Mouse (Mus musculus) urinary bladder, adult 18-20 months (tissue): Measurements from ENCODE around the gene Rnft2.

ENCODE experiments used
- DNase-seq, 2 experiments: peaks; one replicate each; pipeline ENCODE4 v3.0.0; 2022; ENCODE audit warnings: low spot score in 2 of 2, mixed read lengths in 2 of 2

Gene Rnft2

DNA sequence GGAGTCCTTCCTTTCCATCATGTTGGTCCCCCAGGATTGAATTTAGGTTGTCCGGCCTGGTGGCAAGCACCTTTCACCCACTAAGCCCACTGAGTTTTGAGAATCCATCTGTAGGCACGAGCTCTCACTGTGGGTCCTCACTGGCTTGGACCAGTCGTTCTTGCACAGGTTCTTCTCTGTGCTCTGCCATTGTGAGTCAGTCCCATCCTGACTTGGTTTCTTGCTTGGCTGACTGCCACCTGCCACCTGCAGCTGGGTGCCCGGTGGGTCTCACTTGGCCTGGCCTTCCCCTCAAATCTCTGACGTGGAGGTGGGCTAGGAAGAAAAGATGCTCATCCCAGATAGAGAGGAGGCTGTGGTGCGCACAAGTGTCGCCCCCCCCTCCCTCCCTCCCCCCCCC lies 6.1 kb upstream of the Rnft2 start:
- DNase-seq: no peak

DNA sequence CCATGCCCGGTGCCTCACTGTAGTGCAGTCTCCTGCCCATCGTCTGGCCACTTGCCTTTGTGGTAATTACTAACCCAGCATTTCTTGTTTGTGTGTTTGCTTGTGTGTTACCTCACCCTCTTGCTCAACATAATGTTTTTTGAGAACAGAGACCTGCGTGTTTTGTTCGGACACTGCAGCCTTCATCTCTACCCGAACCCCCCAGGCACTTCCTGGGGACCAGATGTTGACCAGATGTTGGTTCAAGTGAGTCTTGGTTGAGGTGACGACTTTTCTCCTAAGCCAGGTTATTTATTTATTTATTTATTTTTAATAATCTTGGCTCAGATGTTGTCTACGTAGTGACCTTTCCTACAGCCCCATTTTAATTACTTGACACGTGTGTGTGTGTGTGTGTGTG lies 2.5 kb upstream of the Rnft2 start:
- DNase-seq: no peak

- no peak for DNase-seq
These were observed 841 bp upstream of the Rnft2 start for GRCm38 (mm10) chr5:118245606-118246308.

- no peak for DNase-seq
These were observed 5.2 kb downstream of the Rnft2 start for GRCm38 (mm10) chr5:118239671-118240070.

DNA sequence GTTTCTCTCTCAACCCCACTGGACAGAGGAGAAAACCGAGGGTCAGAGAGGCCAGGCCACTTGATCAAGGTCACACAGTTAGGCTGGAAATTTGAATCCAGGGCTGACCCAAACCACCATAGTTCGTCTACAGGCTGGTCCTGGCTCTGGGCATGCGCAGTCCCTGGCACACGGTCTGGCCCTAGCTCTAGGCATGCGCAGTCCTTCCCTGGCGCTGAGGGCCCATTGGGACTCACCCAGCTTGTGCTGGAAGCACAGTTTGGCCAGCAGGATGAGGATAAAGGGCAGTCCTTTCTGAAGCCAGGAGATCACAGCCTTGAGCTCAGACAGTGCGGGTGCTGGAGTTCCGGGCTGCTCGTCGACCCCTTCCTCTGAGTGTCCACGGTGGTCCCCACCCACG lies 8.0 kb downstream of the Rnft2 start:
- DNase-seq: no peak

- DNase-seq: no peak
These were observed 14.8 kb downstream of the Rnft2 start for GRCm38 (mm10) chr5:118230071-118230611.

DNA sequence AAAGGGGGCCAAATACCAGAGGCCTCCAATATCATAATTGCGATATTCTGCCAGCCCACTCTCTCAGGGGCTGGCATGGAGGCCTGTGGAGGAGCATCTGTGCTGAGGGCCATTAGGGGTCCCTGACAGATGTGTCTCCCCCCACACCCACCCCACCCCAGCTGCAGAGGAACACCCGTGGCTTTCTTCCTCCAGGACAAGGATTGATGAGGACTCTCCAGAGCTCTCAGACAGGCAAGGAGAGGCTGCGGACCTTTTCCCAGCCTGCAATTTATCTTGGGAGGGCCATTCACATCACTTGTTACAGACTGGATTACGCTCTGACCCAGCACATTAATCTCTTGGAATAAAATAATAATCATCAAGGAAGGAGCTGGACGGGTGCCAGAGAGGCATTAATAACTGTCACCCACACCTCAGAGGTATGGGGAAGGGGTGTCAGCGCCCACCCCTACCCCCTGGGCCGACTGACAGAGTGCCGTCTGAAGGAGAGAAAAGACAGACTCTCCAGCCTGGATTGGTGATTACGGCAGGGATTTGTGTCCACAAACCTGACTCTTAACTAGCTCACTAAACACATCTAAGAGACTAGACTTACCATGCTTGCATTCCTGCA lies 21.7 kb downstream of the Rnft2 start:
- no peak for DNase-seq

DNA sequence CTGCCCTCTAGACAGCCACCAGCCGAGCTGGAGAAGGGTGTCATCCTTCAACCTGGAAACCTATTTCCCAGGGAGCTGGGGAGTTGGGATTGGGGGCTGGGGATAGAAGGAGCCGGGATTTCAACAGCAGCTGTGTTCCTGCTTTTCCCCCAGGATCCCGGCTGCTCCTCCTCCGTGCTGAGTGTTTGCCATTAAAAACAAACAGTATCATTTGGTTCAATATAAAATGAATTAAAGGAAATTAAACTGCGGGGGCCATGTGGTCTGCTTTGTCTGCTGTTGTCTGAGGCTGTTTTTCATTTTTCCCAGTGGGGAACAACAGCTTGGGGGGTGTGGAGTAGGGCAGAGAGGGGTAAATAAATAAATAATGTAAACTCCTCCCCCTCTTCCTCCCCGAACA lies 27.5 kb downstream of the Rnft2 start:
- no peak for DNase-seq

DNA sequence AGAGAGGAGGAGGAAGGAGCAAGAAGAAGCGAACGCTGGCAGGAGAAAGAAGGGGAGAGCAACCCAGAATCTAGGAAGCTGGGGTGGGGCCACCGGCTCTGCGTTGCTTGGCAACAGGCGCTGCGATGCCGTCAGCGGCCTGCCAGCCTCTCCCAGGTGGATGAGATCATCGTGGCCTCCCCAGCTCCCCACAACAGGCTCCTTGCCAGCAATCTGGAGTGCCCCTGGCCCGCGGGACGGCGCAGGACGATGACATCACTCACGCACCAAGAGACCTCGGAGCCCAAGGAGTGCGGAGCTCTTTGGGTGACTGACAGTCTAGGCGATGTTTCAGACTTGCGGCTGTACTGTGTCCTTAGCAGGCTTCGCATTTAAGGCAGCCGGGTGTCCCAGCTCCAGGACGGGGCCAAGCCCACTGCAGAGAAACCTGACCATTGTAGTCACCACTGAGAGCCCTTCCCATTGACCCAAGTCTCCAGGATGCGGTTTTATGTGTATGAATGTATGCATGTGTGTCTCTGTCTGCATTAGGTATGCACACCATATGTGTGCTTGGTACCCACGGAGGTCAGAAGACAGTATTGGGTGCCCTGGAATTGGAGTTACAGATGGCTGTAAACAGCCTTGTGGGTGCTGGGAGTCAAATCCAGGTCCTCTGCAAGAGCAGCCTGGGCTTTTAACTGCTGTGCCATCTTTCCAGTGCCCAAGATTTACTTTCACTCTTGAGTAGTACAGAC lies 30.3 kb downstream of the Rnft2 start:
- peak; percentile 18 to 53 for DNase-seq

DNA sequence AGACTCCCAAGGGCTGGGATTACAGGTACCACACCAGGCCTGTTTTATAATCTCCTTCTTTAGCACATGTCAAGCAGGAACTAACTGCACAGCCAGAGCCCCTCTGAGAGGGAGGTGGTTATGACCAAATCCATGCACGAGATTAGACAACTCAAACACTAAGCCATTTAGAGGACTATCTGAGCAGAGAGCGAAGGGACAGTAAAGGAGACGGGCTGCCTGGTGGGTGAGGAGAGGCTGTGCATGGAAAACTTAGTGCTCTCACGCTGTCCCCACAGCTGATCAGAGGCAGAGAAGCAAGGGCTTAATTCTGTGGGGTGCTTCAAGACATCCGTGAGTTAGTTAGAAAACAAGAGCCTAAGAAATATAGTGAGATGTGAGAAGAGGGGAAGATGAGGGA lies 30.9 kb downstream of the Rnft2 start:
- no peak for DNase-seq

- DNase-seq: no peak
These were observed 39.1 kb downstream of the Rnft2 start for GRCm38 (mm10) chr5:118205852-118206251.

- no peak for DNase-seq
These were observed 40.1 kb downstream of the Rnft2 start for GRCm38 (mm10) chr5:118204675-118205440.

GRCm38 (mm10) chr5:118199670-118200069 lies 45.2 kb downstream of the Rnft2 start:
- DNase-seq: no peak

- no peak for DNase-seq
These were observed 47.5 kb downstream of the Rnft2 start for GRCm38 (mm10) chr5:118197421-118197820.

DNA sequence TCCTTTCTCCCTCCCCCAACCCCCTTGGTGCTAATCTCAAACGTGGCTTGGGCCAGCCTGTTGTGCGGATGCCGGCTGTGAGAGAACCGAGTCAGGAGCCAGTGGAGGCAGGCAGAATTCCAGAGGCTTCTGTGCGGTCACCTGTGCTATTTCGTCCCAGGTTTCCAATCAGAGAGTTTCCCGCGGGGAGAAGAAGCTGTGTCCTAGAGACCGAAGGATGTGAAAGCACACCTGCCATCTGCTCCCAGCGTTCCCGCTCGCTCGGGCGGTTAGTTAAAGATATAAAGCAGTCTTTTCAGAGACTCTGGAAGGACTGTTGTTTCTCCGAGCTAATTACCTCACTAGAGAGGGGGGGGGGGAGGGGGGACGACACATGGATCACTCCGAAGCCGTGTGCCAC lies 52.7 kb downstream of the Rnft2 start:
- no peak for DNase-seq

DNA sequence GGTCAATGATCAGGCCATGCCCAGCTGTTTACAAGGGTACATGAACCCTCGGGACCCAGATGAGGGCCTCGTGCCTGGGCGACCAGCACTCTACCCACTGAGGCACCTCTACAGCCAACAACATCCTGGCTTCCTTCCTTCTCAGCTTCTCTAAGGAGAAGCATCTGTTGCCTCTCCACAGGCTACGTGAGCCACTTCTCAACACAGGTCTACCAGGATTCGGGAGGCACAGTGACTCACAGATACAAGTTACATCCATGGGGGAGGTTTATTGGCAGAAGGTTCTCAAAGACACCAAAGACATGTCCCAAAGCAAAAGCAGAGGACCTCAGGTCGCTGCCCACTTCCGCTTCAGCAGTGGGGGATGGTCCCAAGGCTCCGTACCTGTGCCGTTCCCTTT lies 54.4 kb downstream of the Rnft2 start:
- DNase-seq: no peak

GRCm38 (mm10) chr5:118188356-118188755 lies 56.6 kb downstream of the Rnft2 start:
- no peak for DNase-seq

- DNase-seq: no peak
These were observed 57.8 kb downstream of the Rnft2 start for GRCm38 (mm10) chr5:118186903-118187633.

DNA sequence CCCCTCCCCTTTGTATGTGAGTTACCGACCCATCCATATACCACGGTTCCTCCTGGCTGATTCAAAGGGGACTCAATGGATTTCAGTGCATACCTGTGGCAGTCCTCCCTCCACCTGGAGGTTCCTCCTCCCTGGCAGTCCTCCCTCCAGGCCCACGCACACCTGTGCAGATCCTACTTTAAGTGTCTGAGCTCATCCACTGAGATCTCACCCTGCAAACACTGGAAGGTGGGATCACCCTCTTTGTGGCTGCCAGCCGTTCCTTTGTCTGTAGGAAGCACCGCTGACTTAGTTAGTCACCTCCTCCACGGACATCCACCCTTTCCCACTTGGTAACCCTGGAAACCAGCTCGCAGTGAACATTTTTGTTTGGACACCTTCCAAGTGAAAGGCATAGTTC lies 67.3 kb downstream of the Rnft2 start:
- DNase-seq: no peak

DNA sequence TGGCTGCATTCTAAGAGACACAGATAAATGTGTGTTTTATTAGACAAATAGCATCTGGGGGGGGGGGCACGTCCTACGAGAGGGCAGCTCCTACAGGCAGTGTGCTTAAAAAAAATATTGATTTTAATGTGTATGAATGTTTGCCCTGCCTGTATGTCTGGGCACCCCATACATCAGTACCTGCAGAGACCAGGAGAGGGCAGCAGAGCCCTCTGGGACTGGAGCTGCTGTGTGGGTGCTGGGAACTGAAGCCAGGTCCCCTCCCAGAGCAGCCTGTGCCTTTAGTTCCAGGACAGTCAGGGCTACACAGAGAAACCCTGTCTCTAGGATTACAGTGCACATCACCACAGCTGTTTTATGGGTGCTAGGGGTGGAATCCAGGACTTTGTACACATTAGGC lies 69.8 kb downstream of the Rnft2 start:
- no peak for DNase-seq

DNA sequence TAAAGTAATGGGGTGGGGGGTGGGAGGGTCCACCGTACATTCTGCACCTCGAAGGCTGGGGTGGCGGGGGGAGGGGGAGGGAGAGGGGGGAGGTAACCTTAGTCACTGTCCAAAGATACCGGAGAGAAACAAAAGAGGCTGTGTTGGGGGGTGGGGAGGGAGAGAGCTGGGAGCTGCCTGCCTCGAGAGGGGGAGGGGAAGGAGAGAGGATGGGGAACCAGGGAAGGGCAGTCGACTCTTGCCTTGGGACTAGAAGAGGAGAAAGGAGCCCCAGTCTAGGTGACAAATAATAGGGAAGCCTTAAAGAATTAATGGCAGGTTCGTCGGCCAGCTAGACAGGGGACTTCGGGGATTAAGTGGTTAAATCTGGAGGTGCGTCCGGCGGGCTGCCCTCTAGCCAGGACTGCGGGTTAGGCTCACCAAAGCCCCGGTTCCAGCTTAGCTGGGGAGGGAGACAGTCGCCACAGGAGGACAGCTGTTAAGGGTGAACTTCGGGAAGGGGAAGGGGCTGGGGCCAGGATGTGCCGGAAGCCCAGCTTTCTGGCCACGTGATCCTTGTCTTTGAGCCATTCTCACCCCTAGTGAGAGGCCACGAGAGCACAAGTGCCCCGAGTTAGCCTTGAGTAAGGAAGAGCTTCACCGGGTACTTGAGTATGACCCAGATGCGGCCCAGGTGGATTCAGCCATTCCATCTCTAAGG lies 70.5 kb downstream of the Rnft2 start:
- no peak for DNase-seq
